Mouse (Mus musculus): ENCODE data around the gene Ppp1r14c. TPM values are rescaled to one million over a fixed set of nuclear protein-coding genes. Genes with fewer than 3 reads are reported as not detected.
A peak's percentile ranks its signal among the peaks of the same experiment; 100 is the strongest.
"Not testable (repeated sequence)": the region's sequence is repeated elsewhere in the genome, so short reads cannot be mapped to it uniquely, and the experiment has no call there.

Gene Ppp1r14c
- polyA plus RNA-seq, 1 experiment from 2014 or later = 46.0 TPM

- ATAC-seq = no peak
- no peaks in the 10 kb centered on the region for H3K9me3 ChIP-seq (replicated peaks; ENCODE audit: control insufficient read depth, low read length)
- no peak overlapping the region for H3K9ac ChIP-seq (ENCODE audit: low read length)
- H3K4me3 ChIP-seq (ENCODE audit: low read depth, low read length) = no peak overlapping the region
- no peaks in the 10 kb centered on the region for H3K4me1 ChIP-seq (ENCODE audit: control insufficient read depth, insufficient read depth, low read length)
- H3K4me2 ChIP-seq (ENCODE audit: low read length) = no peak overlapping the region
- no peaks in the 10 kb centered on the region for H3K36me3 ChIP-seq (ENCODE audit: control insufficient read depth, insufficient read depth, low read length)
- WGBS = 68% methylated on average over 1 of the region's 1 CpGs
- DNase-seq (ENCODE audit: low spot score) = no peak
- no peak overlapping the region for H3K27ac ChIP-seq (ENCODE audit: low read depth, low read length)
- no peaks in the 10 kb centered on the region for H3K27me3 ChIP-seq (replicated peaks; ENCODE audit: control insufficient read depth, insufficient read depth, low read length)
These were observed 110.8 kb downstream of the Ppp1r14c start for GRCm38 (mm10) chr10:3476611-3477010.

DNA sequence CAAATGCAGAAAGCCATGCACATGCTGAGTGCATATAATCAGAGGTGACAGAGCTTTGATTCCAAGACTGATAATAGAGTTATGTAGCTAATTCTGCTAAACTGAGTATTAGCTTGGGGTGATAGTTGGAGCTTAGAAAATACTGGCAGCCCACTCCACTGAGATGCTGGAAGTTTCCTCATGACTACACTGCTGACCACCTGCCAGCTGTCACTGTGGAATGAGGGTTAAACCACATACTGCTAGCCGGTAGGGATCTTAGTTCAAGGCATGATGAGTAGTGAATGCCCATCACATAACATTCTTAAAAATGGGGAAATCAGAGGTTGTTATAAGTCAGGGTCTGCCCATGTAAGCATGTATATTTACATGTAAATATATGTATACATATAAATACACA is 113.9 kb downstream of the Ppp1r14c start:
- H3K4me1 ChIP-seq (ENCODE audit: control insufficient read depth, insufficient read depth, low read length) = no peaks in the 10 kb centered on the region
- H3K9me3 ChIP-seq (replicated peaks; ENCODE audit: control insufficient read depth, low read length) = no peaks in the 10 kb centered on the region; the same call in 1 of the 2 replicates
- WGBS = 94% methylated on average over 1 of the region's 1 CpGs
- H3K27ac ChIP-seq (ENCODE audit: low read depth, low read length) = no peak overlapping the region
- no peak overlapping the region for H3K4me2 ChIP-seq (ENCODE audit: low read length)
- H3K4me3 ChIP-seq (ENCODE audit: low read depth, low read length) = no peak overlapping the region
- no peaks in the 10 kb centered on the region for H3K27me3 ChIP-seq (replicated peaks; ENCODE audit: control insufficient read depth, insufficient read depth, low read length)
- H3K9ac ChIP-seq (ENCODE audit: low read length) = no peak overlapping the region
- DNase-seq (ENCODE audit: low spot score) (no peak), ATAC-seq (no peak)
- no peaks in the 10 kb centered on the region for H3K36me3 ChIP-seq (ENCODE audit: control insufficient read depth, insufficient read depth, low read length)

- 78% methylated on average over 3 of the region's 3 CpGs for WGBS
- ATAC-seq = no peak
- DNase-seq (ENCODE audit: low spot score) = no peak
These were observed 124.2 kb downstream of the Ppp1r14c start for GRCm38 (mm10) chr10:3490052-3490451.

DNA sequence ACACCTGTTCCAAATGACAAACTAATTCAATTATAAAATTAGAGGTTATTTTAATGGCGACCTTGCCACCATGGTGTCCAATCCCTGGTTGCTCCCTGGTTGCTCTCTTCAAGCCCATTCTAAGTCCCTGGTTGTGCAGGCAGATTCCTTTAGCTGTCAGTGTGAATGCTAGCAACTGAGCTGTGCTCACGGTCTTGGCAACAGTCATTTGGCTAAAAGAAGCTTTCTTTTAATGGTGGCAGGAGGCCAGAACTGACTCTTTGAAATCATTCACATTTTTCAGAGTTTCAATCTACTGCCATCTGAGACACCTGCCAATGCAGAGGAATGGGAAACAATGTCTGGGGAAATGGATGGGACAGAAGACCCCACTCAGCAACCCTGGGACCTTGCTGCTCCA is 130.9 kb downstream of the Ppp1r14c start:
- no peak overlapping the region for H3K4me2 ChIP-seq (ENCODE audit: low read length)
- no peak overlapping the region for H3K27ac ChIP-seq (ENCODE audit: low read depth, low read length)
- H3K9ac ChIP-seq (ENCODE audit: low read length) = no peak overlapping the region
- H3K9me3 ChIP-seq (replicated peaks; ENCODE audit: control insufficient read depth, low read length) = no peaks in the 10 kb centered on the region
- ATAC-seq (peak; percentile 66; the same call in 1 of the 2 replicates), DNase-seq (ENCODE audit: low spot score) (peak; percentile 72)
- H3K36me3 ChIP-seq (ENCODE audit: control insufficient read depth, insufficient read depth, low read length) = no peaks in the 10 kb centered on the region
- no peak overlapping the region for H3K4me3 ChIP-seq (ENCODE audit: low read depth, low read length)
- H3K4me1 ChIP-seq (ENCODE audit: control insufficient read depth, insufficient read depth, low read length) = no peaks in the 10 kb centered on the region
- no peaks in the 10 kb centered on the region for H3K27me3 ChIP-seq (replicated peaks; ENCODE audit: control insufficient read depth, insufficient read depth, low read length)
- 49% methylated on average over 2 of the region's 2 CpGs for WGBS

More at GRCm38 (mm10) chr10:3490052-3490451, 124.2 kb downstream of the Ppp1r14c start:
- Histone ChIP-seq H3K36me3 (ENCODE audit: control insufficient read depth, insufficient read depth, low read length) (no peaks in the 10 kb centered on the region), H3K4me1 (ENCODE audit: control insufficient read depth, insufficient read depth, low read length) (no peaks in the 10 kb centered on the region), H3K9me3 (replicated peaks; ENCODE audit: control insufficient read depth, low read length) (no peaks in the 10 kb centered on the region), H3K27ac (ENCODE audit: low read depth, low read length) (no peak overlapping the region), H3K27me3 (replicated peaks; ENCODE audit: control insufficient read depth, insufficient read depth, low read length) (no peaks in the 10 kb centered on the region), H3K4me2 (ENCODE audit: low read length) (no peak overlapping the region), H3K4me3 (ENCODE audit: low read depth, low read length) (no peak overlapping the region), H3K9ac (ENCODE audit: low read length) (no peak overlapping the region)

GRCm38 (mm10) chr10:3500846-3501245 is 135.0 kb downstream of the Ppp1r14c start:
- not testable (repeated sequence) for ATAC-seq; DNase-seq (ENCODE audit: low spot score)

GRCm38 (mm10) chr10:3507484-3508221 is 141.8 kb downstream of the Ppp1r14c start:
- 33% methylated on average over 8 of the region's 8 CpGs for WGBS
- no peak overlapping the region for H3K9ac ChIP-seq (ENCODE audit: low read length)
- H3K27ac ChIP-seq (ENCODE audit: low read depth, low read length) = no peak overlapping the region; the same call in 1 of the 2 replicates

More at GRCm38 (mm10) chr10:3500846-3501245, 135.0 kb downstream of the Ppp1r14c start:
- not testable (repeated sequence) for H3K27me3 ChIP-seq (replicated peaks; ENCODE audit: control insufficient read depth, insufficient read depth, low read length); H3K9ac ChIP-seq (ENCODE audit: low read length); H3K4me2 ChIP-seq (ENCODE audit: low read length); H3K27ac ChIP-seq (ENCODE audit: low read depth, low read length); H3K36me3 ChIP-seq (ENCODE audit: control insufficient read depth, insufficient read depth, low read length); H3K4me3 ChIP-seq (ENCODE audit: low read depth, low read length); H3K9me3 ChIP-seq (replicated peaks; ENCODE audit: control insufficient read depth, low read length); H3K4me1 ChIP-seq (ENCODE audit: control insufficient read depth, insufficient read depth, low read length)
- WGBS = 90% methylated on average over 6 of the region's 6 CpGs

GRCm38 (mm10) chr10:3508222-3508588 is 142.3 kb downstream of the Ppp1r14c start:
- WGBS = 75% methylated on average over 2 of the region's 2 CpGs
- Histone ChIP-seq H3K4me1 (ENCODE audit: control insufficient read depth, insufficient read depth, low read length) (peaks cover 12% of the 10 kb centered on the region), H3K4me2 (ENCODE audit: low read length) (no peak overlapping the region), H3K36me3 (ENCODE audit: control insufficient read depth, insufficient read depth, low read length) (no peaks in the 10 kb centered on the region), H3K27me3 (replicated peaks; ENCODE audit: control insufficient read depth, insufficient read depth, low read length) (no peaks in the 10 kb centered on the region), H3K9me3 (replicated peaks; ENCODE audit: control insufficient read depth, low read length) (no peaks in the 10 kb centered on the region), H3K9ac (ENCODE audit: low read length) (no peak overlapping the region), H3K27ac (ENCODE audit: low read depth, low read length) (no peak overlapping the region; the same call in 1 of the 2 replicates), H3K4me3 (ENCODE audit: low read depth, low read length) (no peak overlapping the region)
- no peak for DNase-seq (ENCODE audit: low spot score)
- no peak for ATAC-seq

More at GRCm38 (mm10) chr10:3507484-3508221, 141.8 kb downstream of the Ppp1r14c start:
- Histone ChIP-seq H3K4me2 (ENCODE audit: low read length) (no peak overlapping the region), H3K4me1 (ENCODE audit: control insufficient read depth, insufficient read depth, low read length) (peaks cover 12% of the 10 kb centered on the region), H3K9me3 (replicated peaks; ENCODE audit: control insufficient read depth, low read length) (no peaks in the 10 kb centered on the region), H3K36me3 (ENCODE audit: control insufficient read depth, insufficient read depth, low read length) (no peaks in the 10 kb centered on the region), H3K4me3 (ENCODE audit: low read depth, low read length) (no peak overlapping the region), H3K27me3 (replicated peaks; ENCODE audit: control insufficient read depth, insufficient read depth, low read length) (no peaks in the 10 kb centered on the region)
- ATAC-seq = peak; percentile 89
- DNase-seq (ENCODE audit: low spot score) = peak; percentile 85

- DNase-seq (ENCODE audit: low spot score) (no peak), ATAC-seq (no peak)
- Histone ChIP-seq H3K36me3 (ENCODE audit: control insufficient read depth, insufficient read depth, low read length) (no peaks in the 10 kb centered on the region), H3K4me1 (ENCODE audit: control insufficient read depth, insufficient read depth, low read length) (peaks cover 12% of the 10 kb centered on the region), H3K27me3 (replicated peaks; ENCODE audit: control insufficient read depth, insufficient read depth, low read length) (no peaks in the 10 kb centered on the region), H3K9me3 (replicated peaks; ENCODE audit: control insufficient read depth, low read length) (no peaks in the 10 kb centered on the region), H3K27ac (ENCODE audit: low read depth, low read length) (no peak overlapping the region), H3K4me3 (ENCODE audit: low read depth, low read length) (no peak overlapping the region), H3K4me2 (ENCODE audit: low read length) (no peak overlapping the region), H3K9ac (ENCODE audit: low read length) (no peak overlapping the region)
- 74% methylated on average over 2 of the region's 2 CpGs for WGBS
These were observed 142.9 kb downstream of the Ppp1r14c start for GRCm38 (mm10) chr10:3508746-3509145.

DNA sequence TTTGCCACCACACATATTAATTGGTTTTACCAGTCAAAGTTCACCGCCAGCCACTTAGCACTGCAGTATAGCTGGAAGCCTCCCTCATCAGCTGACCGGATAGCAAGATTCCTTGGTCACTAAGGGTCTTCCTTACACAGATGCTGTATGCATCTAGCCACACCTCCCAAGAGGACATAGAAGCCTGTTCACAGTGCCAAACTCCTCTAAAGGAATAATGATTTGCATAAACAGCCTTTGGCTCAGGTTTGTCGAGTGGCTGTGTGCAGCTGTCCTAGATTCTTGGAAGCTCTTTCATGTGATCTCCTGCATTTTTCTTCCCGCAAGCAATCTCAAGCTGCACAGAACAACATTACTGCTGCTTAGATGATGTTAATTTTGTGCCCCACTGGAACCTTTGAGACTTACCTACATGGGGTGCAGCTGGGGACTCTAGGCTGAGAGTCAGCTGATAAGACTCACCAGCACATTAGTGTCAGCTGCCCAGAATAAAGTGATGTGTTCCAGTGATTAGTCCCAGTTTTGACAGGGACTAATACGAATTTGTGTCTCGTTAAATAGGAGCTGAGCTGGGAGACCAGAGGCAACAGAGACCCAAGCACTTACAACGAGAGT is 143.9 kb downstream of the Ppp1r14c start:
- no peaks in the 10 kb centered on the region for H3K9me3 ChIP-seq (replicated peaks; ENCODE audit: control insufficient read depth, low read length)
- H3K4me1 ChIP-seq (ENCODE audit: control insufficient read depth, insufficient read depth, low read length) = peaks cover 12% of the 10 kb centered on the region
- H3K9ac ChIP-seq (ENCODE audit: low read length) = no peak overlapping the region
- no peak overlapping the region for H3K4me2 ChIP-seq (ENCODE audit: low read length)
- DNase-seq (ENCODE audit: low spot score) (peak; percentile 48), ATAC-seq (peak; percentile 33; the same call in 1 of the 2 replicates)
- 46% methylated on average over 7 of the region's 7 CpGs for WGBS
- H3K27me3 ChIP-seq (replicated peaks; ENCODE audit: control insufficient read depth, insufficient read depth, low read length) = no peaks in the 10 kb centered on the region
- no peak overlapping the region for H3K27ac ChIP-seq (ENCODE audit: low read depth, low read length)
- no peaks in the 10 kb centered on the region for H3K36me3 ChIP-seq (ENCODE audit: control insufficient read depth, insufficient read depth, low read length)
- H3K4me3 ChIP-seq (ENCODE audit: low read depth, low read length) = no peak overlapping the region
